Mouse (Mus musculus) kidney, adult 8-10 months (tissue): Measurements from ENCODE around the gene Rap1a.

ENCODE experiments used
- DNase-seq, 2 experiments: peaks; one replicate each; pipeline ENCODE4 v3.0.0; 2022

Rap1a gene

GRCm38 (mm10) chr3:105803600-105803999 is 2.5 kb upstream of the Rap1a start:
- no peak for DNase-seq

- DNase-seq: no peak
Observed at GRCm38 (mm10) chr3:105800675-105801190, 403 bp downstream of the Rap1a start.

GRCm38 (mm10) chr3:105800156-105800674 is 921 bp downstream of the Rap1a start:
- no peak for DNase-seq

DNA sequence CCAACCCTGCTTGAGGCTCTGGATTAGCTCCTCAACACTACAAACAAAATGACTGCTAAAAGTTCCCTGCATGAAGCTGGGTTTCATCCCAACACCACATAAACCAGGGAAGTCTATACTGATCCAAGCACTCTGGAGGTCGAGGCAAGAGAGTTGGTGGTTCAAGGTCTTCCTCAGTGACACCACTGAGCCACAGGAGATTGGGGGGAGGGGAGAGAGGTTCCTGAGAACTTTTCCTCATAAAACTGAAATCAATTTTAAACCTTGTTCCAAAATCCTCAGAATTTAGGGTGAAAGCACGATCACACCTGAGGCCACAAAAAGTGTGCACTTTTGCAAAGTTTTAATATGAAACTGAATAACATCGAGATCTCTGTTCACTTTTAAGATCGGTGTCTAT is 1.8 kb downstream of the Rap1a start:
- DNase-seq: no peak

DNA sequence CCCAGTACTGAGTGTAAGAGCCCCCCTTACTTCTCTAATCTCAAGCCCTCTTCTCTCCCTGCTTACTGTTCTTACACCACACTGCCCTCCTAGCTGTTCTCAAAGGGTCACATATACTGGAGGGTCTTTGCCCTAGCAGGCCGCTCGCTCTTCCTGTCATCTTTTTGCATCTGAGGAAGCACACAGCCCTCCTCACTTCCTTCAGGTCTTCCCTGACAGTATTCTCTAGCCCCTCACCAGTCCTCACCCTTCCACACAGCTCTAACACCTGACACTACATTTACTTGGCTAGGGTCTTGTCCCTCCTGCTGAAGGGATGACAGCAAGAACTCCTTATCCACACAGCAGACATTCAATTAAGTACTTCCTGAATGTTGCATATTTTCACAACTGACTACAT is 2.4 kb downstream of the Rap1a start:
- no peak for DNase-seq

GRCm38 (mm10) chr3:105797427-105797826 is 3.7 kb downstream of the Rap1a start:
- DNase-seq: no peak

- no peak for DNase-seq
Observed at GRCm38 (mm10) chr3:105796761-105797160, 4.4 kb downstream of the Rap1a start.

GRCm38 (mm10) chr3:105794309-105794708 is 6.8 kb downstream of the Rap1a start:
- no peak for DNase-seq

DNA sequence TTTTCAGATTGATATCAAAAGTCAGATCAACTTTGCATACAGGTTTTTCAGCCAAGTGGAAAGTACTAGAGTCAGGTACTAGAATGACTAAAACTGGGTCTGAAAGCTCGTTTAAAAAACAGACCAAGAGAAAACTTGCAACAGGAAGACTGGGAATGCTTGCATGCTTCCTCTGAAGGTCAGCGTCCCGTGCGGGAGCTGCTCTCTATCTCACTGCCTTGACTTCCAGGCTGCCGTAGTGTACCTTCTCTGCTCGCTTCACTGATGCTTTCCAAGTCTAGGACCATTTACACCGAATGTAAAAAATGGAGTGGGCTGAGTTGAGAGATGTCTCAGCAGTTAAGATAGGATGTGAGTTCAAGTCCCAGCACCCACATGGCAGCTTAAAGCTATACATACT is 8.8 kb downstream of the Rap1a start:
- no peak for DNase-seq

GRCm38 (mm10) chr3:105791129-105791528 is 10.0 kb downstream of the Rap1a start:
- no peak for DNase-seq

DNA sequence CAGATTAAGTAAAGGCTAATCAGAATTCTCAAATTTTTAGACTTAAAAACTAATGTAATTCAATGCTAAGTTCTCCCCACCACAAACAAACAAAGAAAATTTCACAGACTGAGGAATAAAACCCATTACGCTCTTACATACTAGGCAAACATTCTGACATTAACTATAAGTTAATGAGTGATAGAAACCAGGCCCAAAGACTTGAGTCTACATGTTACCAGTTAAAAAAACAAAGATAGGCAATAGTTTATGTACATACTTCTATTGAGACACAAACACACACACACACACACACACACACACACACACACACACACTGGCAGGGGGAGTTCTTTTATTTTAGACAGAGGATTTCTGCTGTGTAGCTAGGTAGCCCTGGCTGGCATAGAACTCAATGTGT is 10.8 kb downstream of the Rap1a start:
- DNase-seq: no peak

- no peak for DNase-seq
Observed at GRCm38 (mm10) chr3:105789776-105790175, 11.4 kb downstream of the Rap1a start.

DNA sequence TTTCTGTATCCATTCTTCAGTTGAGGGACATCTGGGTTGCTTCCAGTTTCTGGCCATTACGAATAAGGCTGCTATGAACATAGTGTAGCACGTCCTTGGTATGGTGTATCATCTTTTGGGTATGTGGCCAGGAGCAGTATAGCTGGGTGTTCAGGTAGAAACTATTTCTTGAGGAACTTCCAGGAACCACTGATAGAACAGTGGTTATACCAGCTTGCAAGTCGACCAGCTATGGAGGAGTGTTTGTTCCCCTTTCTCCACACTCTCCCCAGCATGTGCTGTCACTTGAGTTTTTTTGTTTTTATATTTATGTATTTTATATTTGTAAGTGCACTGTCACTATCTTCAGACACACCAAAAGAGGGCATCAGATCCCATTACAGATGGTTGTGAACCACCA is 13.8 kb downstream of the Rap1a start:
- no peak for DNase-seq

DNA sequence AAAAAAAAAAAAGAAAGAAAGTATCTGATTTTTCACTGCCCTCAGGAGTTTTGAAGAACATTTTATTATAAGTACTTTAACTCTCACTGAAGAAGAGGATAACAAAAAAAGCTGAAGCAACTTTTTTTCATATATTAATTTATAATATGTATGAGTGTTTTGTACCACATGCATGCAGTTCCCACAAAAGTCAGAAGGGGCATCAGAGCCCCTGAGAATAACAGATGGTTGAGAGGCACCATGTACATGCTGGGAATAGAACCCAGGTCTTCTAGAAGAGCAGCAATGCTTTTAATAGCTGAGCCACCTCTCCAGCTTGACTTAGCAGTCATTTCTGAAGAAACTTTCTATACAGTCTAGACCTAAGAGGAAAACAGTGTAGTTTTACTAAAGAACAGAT is 15.3 kb downstream of the Rap1a start:
- DNase-seq: no peak

DNA sequence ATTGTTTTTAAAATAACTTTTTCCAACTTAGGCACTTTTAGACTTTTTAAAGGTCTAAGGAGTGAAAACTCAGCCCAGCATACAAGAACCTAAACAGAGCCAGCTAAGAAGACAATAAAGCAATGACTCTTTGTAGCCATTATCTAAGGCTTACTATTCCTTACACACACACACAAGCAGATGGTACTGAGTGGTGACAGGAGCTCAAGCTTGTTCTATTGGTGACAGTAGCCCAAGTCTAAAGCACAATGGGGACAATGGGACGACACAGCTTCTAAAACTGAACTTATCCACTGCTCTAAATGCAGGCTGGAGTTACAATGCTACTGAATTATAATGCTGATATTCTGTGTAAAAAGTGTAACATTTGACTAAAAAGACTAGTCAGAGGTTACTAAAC is 17.3 kb downstream of the Rap1a start:
- DNase-seq: no peak

DNA sequence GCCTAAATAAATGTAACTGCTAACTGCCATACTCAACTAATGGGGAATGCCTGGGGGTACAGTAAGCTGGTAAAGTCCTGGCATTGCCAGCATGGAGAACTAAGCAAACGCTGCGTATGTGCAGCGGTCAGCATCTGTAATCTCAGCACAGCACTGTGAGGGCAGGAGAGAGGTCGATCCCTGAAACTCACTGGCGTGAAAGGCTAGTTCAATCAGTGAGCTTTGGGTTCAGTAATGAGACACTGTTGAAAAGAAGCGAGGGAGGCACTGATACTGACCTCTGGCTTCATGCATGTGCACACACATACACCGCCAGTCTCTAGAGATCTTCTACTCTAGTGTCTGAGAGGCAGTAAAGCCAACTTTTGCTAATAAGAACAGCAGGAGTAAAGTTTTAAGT is 18.7 kb downstream of the Rap1a start:
- DNase-seq: no peak

GRCm38 (mm10) chr3:105777997-105778396 is 23.1 kb downstream of the Rap1a start:
- no peak for DNase-seq

GRCm38 (mm10) chr3:105774496-105774895 is 26.6 kb downstream of the Rap1a start:
- no peak for DNase-seq

- DNase-seq: peak in 1 of 2 experiments; percentile 32
Observed at GRCm38 (mm10) chr3:105771534-105771933, 29.6 kb downstream of the Rap1a start.

DNA sequence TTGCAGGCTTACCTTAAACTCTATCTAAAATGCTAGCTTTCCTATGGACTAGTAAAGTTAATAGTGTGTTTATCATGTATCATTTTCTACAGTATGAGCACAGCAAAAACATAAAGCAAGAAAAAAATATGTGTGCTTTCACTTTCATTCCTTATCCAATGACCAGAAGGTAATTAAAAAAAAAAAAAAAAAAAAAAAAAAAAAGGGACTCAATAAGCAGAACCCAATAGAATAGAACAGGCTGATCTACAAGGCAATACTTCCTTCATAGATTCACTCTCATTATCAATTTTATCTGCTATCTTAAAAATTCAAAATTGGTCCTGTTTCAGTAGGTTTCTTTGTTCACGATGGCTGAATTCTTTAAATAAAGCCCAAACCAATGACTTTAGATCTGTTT is 30.3 kb downstream of the Rap1a start:
- no peak for DNase-seq

GRCm38 (mm10) chr3:105769380-105769779 is 31.8 kb downstream of the Rap1a start:
- no peak for DNase-seq

- no peak for DNase-seq
Observed at GRCm38 (mm10) chr3:105768529-105768928, 32.6 kb downstream of the Rap1a start.

- no peak for DNase-seq
Observed at GRCm38 (mm10) chr3:105763132-105763851, 37.8 kb downstream of the Rap1a start.

DNA sequence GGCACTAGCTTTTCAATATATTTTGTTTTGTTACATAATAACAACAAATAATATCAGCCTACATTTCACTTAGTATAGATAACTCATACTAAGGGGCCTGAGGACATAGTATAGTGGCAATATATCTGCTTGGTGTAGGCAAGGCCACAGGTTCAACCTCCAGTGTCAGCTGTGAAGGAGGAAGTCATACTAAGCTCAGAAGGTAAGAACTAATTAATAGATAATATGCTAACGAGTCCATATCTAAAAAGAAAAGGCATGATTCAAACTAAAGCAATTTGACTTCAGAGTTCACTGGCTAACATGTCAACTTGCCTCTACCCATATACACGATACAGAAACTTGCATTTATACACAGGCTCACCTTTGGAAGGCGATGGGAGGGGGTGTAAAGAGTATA is 41.1 kb downstream of the Rap1a start:
- no peak for DNase-seq

DNA sequence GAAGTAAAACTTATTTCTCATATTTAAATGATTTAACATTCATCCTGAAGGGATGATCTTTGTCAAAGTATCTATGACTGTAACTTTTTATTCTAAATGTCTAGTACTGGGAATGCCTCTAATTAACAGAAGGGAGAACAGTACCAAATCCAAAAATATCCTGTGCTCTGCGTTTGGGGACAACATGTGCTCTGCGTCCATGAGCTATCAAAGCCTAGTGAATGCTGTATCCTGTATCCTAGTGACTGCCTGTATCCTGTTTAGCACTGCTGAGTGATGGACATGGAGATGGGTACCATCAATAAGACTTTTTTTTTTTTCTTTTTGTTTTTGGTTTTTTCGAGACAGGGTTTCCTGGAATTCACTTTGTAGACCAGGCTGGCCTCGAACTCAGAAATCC is 42.5 kb downstream of the Rap1a start:
- no peak for DNase-seq
